ENCODE assay signal across 23 mouse cellular contexts in genomic region chr5:148996709-148997037, GRCm38 (mm10). TPM values are rescaled to one million over a fixed set of nuclear protein-coding genes. Genes with fewer than 3 reads are reported as not detected.
A peak's percentile ranks its signal among the peaks of the same experiment; 100 is the strongest.
DNase-seq lines count a peak whose midpoint lies in the region; ATAC-seq and TF ChIP-seq lines count a peak whose summit lies in the region.
"Had no signal": no experiment of that assay in that cellular context is flagged by ENCODE, and none has a peak within 500 bp of the region (broad histone marks: within the 10 kb centered on the region; RNA-seq: fewer than 3 reads in every experiment).

No protein-coding gene starts in this region.

- no peak for DNase-seq in kidney, adult 2 months
- DNase-seq in kidney, adult 8-10 months, result no peak
- no peak for DNase-seq in embryonic facial prominence, embryonic 10.5 days (ENCODE audit: low spot score)
- no peak for DNase-seq in embryonic facial prominence, embryonic 14.5 days (ENCODE audit: low spot score)
- no peak for DNase-seq in gastrocnemius, postnatal 36 days
- no peak for DNase-seq in gastrocnemius, postnatal 14 days
- DNase-seq in gastrocnemius, postnatal 25 days, result no peak
- DNase-seq: cerebellum, adult 18-20 months; cerebellum, postnatal 36 days; forebrain, postnatal 0 days; gastrocnemius, adult 2 months; heart, adult 18-20 months; layer of hippocampus, postnatal 36 days; lung, embryonic 14.5 days; spleen, adult 18-20 months had no signal

- no peak overlapping the region for H3ac ChIP-seq in myocyte (ENCODE audit: control insufficient read depth, insufficient read length)

- H3K9me3 ChIP-seq in embryonic facial prominence, embryonic 10.5 days, result peaks cover 10% of the 10 kb centered on the region
- no peaks in the 10 kb centered on the region for H3K9me3 ChIP-seq in embryonic facial prominence, embryonic 14.5 days (ENCODE audit: control insufficient read depth, low read length)
- H3K9me3 ChIP-seq: heart, embryonic 15.5 days; midbrain, embryonic 13.5 days had no signal

- peaks cover 7% of the 10 kb centered on the region for H3K79me2 ChIP-seq in myocyte (ENCODE audit: control insufficient read depth, insufficient read depth)

- no peak for ATAC-seq in embryonic facial prominence, embryonic 14.5 days (ENCODE audit: low read depth)
- ATAC-seq: forebrain, postnatal 0 days; midbrain, embryonic 13.5 days had no signal

- H3K4me2 ChIP-seq in embryonic facial prominence, embryonic 14.5 days (ENCODE audit: low read depth, low read length), result no peak overlapping the region
- peak overlapping the region; percentile 26 for H3K4me2 ChIP-seq in myocyte (ENCODE audit: low read depth)
- H3K4me2 ChIP-seq: heart, embryonic 15.5 days; hindbrain, embryonic 12.5 days; liver, embryonic 11.5 days; lung, embryonic 14.5 days; midbrain, embryonic 13.5 days; neural tube, embryonic 13.5 days had no signal

- TF ChIP-seq CTCF in kidney, adult 2 months (conservative IDR thresholded peaks at IDR 0.05; ENCODE audit: insufficient read depth, insufficient read length, low read depth, low read length), result no peak

- peaks cover 27% of the 10 kb centered on the region for H3K4me1 ChIP-seq in kidney, adult 2 months (ENCODE audit: control insufficient read depth, insufficient read depth, low read length)
- H3K4me1 ChIP-seq in embryonic facial prominence, embryonic 10.5 days, result peaks cover 32% of the 10 kb centered on the region
- peaks cover 12% of the 10 kb centered on the region for H3K4me1 ChIP-seq in embryonic facial prominence, embryonic 14.5 days (ENCODE audit: control insufficient read depth, insufficient read depth, low read length)

- no peak overlapping the region for H3K9ac ChIP-seq in embryonic facial prominence, embryonic 14.5 days (ENCODE audit: low read depth, low read length)
- H3K9ac ChIP-seq: forebrain, postnatal 0 days; heart, embryonic 15.5 days; hindbrain, embryonic 12.5 days; lung, embryonic 14.5 days; neural tube, embryonic 13.5 days had no signal

- H3K36me3 ChIP-seq in kidney, adult 2 months (ENCODE audit: control insufficient read depth, insufficient read depth, low read length), result no peaks in the 10 kb centered on the region
- H3K36me3 ChIP-seq in embryonic facial prominence, embryonic 10.5 days (replicated peaks), result peaks cover 11% of the 10 kb centered on the region
- 0 out of 2 replicates have a peak, but pooled peaks cover 2% of the 10 kb centered on the region for H3K36me3 ChIP-seq in embryonic facial prominence, embryonic 14.5 days (ENCODE audit: control insufficient read depth, insufficient read depth, low read length)
- H3K36me3 ChIP-seq in myocyte (ENCODE audit: control insufficient read depth, insufficient read depth), result peaks cover 10% of the 10 kb centered on the region
- H3K36me3 ChIP-seq: heart, embryonic 15.5 days; hindbrain, embryonic 12.5 days; midbrain, embryonic 13.5 days had no signal

- no peaks in the 10 kb centered on the region for H3K27me3 ChIP-seq in kidney, adult 2 months (replicated peaks; ENCODE audit: control insufficient read depth, insufficient read depth, low read length)
- H3K27me3 ChIP-seq in embryonic facial prominence, embryonic 10.5 days (replicated peaks; ENCODE audit: low read depth, poor library complexity, severe bottlenecking), result no peaks in the 10 kb centered on the region
- H3K27me3 ChIP-seq in embryonic facial prominence, embryonic 14.5 days (replicated peaks; ENCODE audit: control insufficient read depth, insufficient read depth, low read length), result no peaks in the 10 kb centered on the region
- no peaks in the 10 kb centered on the region for H3K27me3 ChIP-seq in myocyte (ENCODE audit: control insufficient read depth, insufficient read depth, insufficient read length)
- H3K27me3 ChIP-seq: heart, embryonic 15.5 days; hindbrain, embryonic 12.5 days; midbrain, embryonic 13.5 days; neural tube, embryonic 13.5 days had no signal

- intact Hi-C loops in gastrocnemius, postnatal 36 days (cut with DNase I), result no loop called here
- intact Hi-C loops in gastrocnemius, postnatal 14 days (cut with DNase I; ENCODE audit: low total_unique reads), result no loop called here

- no peak for TF ChIP-seq POLR2A in kidney, adult 2 months (IDR thresholded peaks at IDR 0.05; ENCODE audit: low read depth, low read length)
- no peak for TF ChIP-seq POLR2A in myocyte (IDR thresholded peaks at IDR 0.05; ENCODE audit: insufficient read length, low read depth)

- H3K27ac ChIP-seq in kidney, adult 2 months (ENCODE audit: insufficient read depth, low read depth, low read length), result peak overlapping the region; percentile 68
- peak overlapping the region; percentile 62 for H3K27ac ChIP-seq in embryonic facial prominence, embryonic 10.5 days (replicated peaks)
- H3K27ac ChIP-seq in embryonic facial prominence, embryonic 14.5 days (replicated peaks; ENCODE audit: low read depth, low read length), result 0 out of 2 replicates have a peak overlapping the region, but pooled peaks have one; percentile 91
- H3K27ac ChIP-seq: heart, embryonic 15.5 days; midbrain, embryonic 13.5 days; neural tube, embryonic 13.5 days had no signal

- 47% methylated on average over 4 of the region's 4 CpGs for WGBS in kidney, adult 2 months
- WGBS in embryonic facial prominence, embryonic 10.5 days, result 58% methylated on average over 4 of the region's 4 CpGs
- 18% methylated on average over 4 of the region's 4 CpGs for WGBS in embryonic facial prominence, embryonic 14.5 days

- no peak overlapping the region for H3K4me3 ChIP-seq in kidney, adult 2 months (ENCODE audit: insufficient read depth, low read depth, low read length)
- no peak overlapping the region for H3K4me3 ChIP-seq in embryonic facial prominence, embryonic 10.5 days
- H3K4me3 ChIP-seq in embryonic facial prominence, embryonic 14.5 days (ENCODE audit: low read depth, low read length), result no peak overlapping the region
- H3K4me3 ChIP-seq in myocyte, result peak overlapping the region; percentile 56
- H3K4me3 ChIP-seq: gastrocnemius, adult 2 months; heart, embryonic 15.5 days; hindbrain, embryonic 12.5 days; midbrain, embryonic 13.5 days; neural tube, embryonic 13.5 days had no signal

TF ChIP-seq in myocyte, 11 proteins besides CTCF, POLR2A, EP300 and RAD21:
- TF ChIP-seq TCF12 (IDR thresholded peaks at IDR 0.05; ENCODE audit: insufficient read depth, poor library complexity, severe bottlenecking), result no peak
- no peak for TF ChIP-seq REST (IDR thresholded peaks at IDR 0.05; ENCODE audit: insufficient read depth, insufficient read length)
- TF ChIP-seq MYOG (IDR thresholded peaks at IDR 0.05; ENCODE audit: control insufficient read depth in 1 of 3, insufficient read depth in 1 of 3, insufficient read length in 2 of 3, low read depth in 2 of 3), result no peak
- no peak for TF ChIP-seq CEBPB (IDR thresholded peaks at IDR 0.05; ENCODE audit: insufficient read depth, poor library complexity, severe bottlenecking)
- no peak for TF ChIP-seq TCF3 (IDR thresholded peaks at IDR 0.05; ENCODE audit: insufficient read length, low read depth)
- no peak for TF ChIP-seq SRF (IDR thresholded peaks at IDR 0.05; ENCODE audit: control insufficient read depth, insufficient read length, low read depth)
- TF ChIP-seq USF1 (IDR thresholded peaks at IDR 0.05; ENCODE audit: low read depth), result no peak
- TF ChIP-seq MAX (IDR thresholded peaks at IDR 0.05; ENCODE audit: low read depth), result no peak
- no peak for TF ChIP-seq POLR2AphosphoS2 (IDR thresholded peaks at IDR 0.05; ENCODE audit: insufficient read length, low read depth)
- TF ChIP-seq MYOD1 (IDR thresholded peaks at IDR 0.05; ENCODE audit: control insufficient read depth in 1 of 3, insufficient read length in 2 of 3, low read depth in 2 of 3), result no peak
- no peak for TF ChIP-seq E2F4 (IDR thresholded peaks at IDR 0.05; ENCODE audit: insufficient read depth)

RNA-seq across cellular contexts. Expression of gene Gm42791, which starts 1.7 kb away (rescaled TPM):
- polyA plus RNA-seq in kidney, adult 2 months (2012; rRNA removed), result not detected in 2 replicates
- 0.49 and 4.6 TPM in 2 replicates for polyA plus RNA-seq in embryonic facial prominence, embryonic 10.5 days (2016; fragmentation: Nextera tagmentation; extraction: Ambion mirVana)
- polyA plus RNA-seq in embryonic facial prominence, embryonic 14.5 days (2014; fragmentation: Nextera tagmentation; extraction: Ambion mirVana), result 2.2 TPM in 1 of 2 replicates, not detected in the other
- 0.11 TPM for polyA plus RNA-seq in myocyte (2012; fragmentation: generic; extraction: Trizol)
- total RNA-seq in gastrocnemius, postnatal 36 days (2021), result 1 to 10 TPM; 1.4 to 2.5 TPM
- 1 to 10 TPM; 1.1 to 1.5 TPM for total RNA-seq in gastrocnemius, postnatal 14 days (2021)
- total RNA-seq in gastrocnemius, postnatal 25 days (2021), result 1 to 10 TPM; 3.6 to 3.8 TPM
- total RNA-seq: forebrain, postnatal 0 days; megakaryocyte, adult 5-6 weeks had no signal
- polyA plus RNA-seq: inflammation-experienced regulatory T-cells, adult 6 months; liver, embryonic 11.5 days had no signal
